Mouse (Mus musculus) intestine, postnatal 0 days (tissue): ENCODE measurements at regions not wholly inside any gene's neighbourhood (a gene's known extent, or its start where the extent isn't known, plus 50 kb on each side); places are given as distances from the start of the nearest gene placed in this dataset.

ENCODE experiments used
- ATAC-seq: fragments of 200-750 bp; cut with Nextera tagmentation; 2 replicates; pipeline ENCODE4 v1.8.0; 2017; ENCODE audit warnings: mild to moderate bottlenecking, moderate TSS enrichment, moderate library complexity
- H3K27ac ChIP-seq: fragments of 300-500 bp; sonication (generic); 2 replicates; pipeline ENCODE4 v1.5.1; 2014; ENCODE audit warnings: mild to moderate bottlenecking, low read depth, low read length, moderate library complexity
- H3K27me3 ChIP-seq: fragments of 300-500 bp; sonication (generic); replicated peaks from 2 replicates; pipeline ENCODE4 v1.6.1; 2014; ENCODE audit warnings: low read length, mixed read lengths; ENCODE audit not compliant: control insufficient read depth, insufficient read depth
- H3K36me3 ChIP-seq: fragments of 300-500 bp; sonication (generic); 2 replicates; pipeline ENCODE4 v1.6.1; 2014; ENCODE audit warnings: mild to moderate bottlenecking, moderate library complexity; ENCODE audit not compliant: control insufficient read depth, insufficient read depth
- H3K4me1 ChIP-seq: fragments of 300-500 bp; sonication (generic); replicated peaks from 2 replicates; pipeline ENCODE4 v1.6.1; 2014; ENCODE audit warnings: antibody characterized with exemption, low read length, mixed read lengths; ENCODE audit not compliant: control insufficient read depth, insufficient read depth
- H3K4me2 ChIP-seq: fragments of 300-500 bp; sonication (generic); replicated peaks from 2 replicates; pipeline ENCODE4 v1.6.1; 2014; ENCODE audit warnings: low read depth, mild to moderate bottlenecking, moderate library complexity
- H3K4me3 ChIP-seq: fragments of 300-500 bp; sonication (generic); 2 replicates; pipeline ENCODE4 v1.5.1; 2014; ENCODE audit warnings: low read depth, low read length
- H3K9ac ChIP-seq: fragments of 300-500 bp; sonication (generic); 2 replicates; pipeline ENCODE4 v1.6.1; 2014; ENCODE audit warnings: mild to moderate bottlenecking, low read depth, low read length
- H3K9me3 ChIP-seq: fragments of 300-500 bp; sonication (generic); 2 replicates; pipeline ENCODE4 v1.6.1; 2016; ENCODE audit warnings: mixed run types; ENCODE audit not compliant: control insufficient read depth
- CTCF ChIP-seq: sonication (generic); IDR thresholded peaks from 2 replicates; pipeline ENCODE4 v1.5.1; 2016; ENCODE audit warnings: low read depth, mild to moderate bottlenecking, control low read depth, antibody characterized with exemption, moderate library complexity
- WGBS: fragments of 180-500 bp; shearing (Covaris S2); extraction: QIAGEN DNeasy Blood & Tissue Kit; methylation state at CpG from one replicate; pipeline ENCODE4 v1.1.7; 2014; 5-methylcytosine and 5-hydroxymethylcytosine counted together

GRCm38 (mm10) chr5:74857161-74857560 lies 154.4 kb upstream of the Lnx1 start:
- Histone ChIP-seq H3K9ac (no peak overlapping the region), H3K9me3 (no peaks in the 10 kb centered on the region), H3K36me3 (no peaks in the 10 kb centered on the region), H3K27me3 (no peaks in the 10 kb centered on the region), H3K4me3 (no peak overlapping the region), H3K27ac (no peak overlapping the region), H3K4me1 (no peaks in the 10 kb centered on the region), H3K4me2 (no peak overlapping the region)
- no peak for TF ChIP-seq CTCF
- no peak for ATAC-seq
- WGBS, result 90% methylated on average over 11 of the region's 11 CpGs

- Histone ChIP-seq H3K27me3 (no peaks in the 10 kb centered on the region), H3K36me3 (no peaks in the 10 kb centered on the region), H3K4me2 (no peak overlapping the region), H3K4me1 (no peaks in the 10 kb centered on the region), H3K27ac (no peak overlapping the region), H3K4me3 (no peak overlapping the region), H3K9ac (no peak overlapping the region), H3K9me3 (no peaks in the 10 kb centered on the region)
- no peak for TF ChIP-seq CTCF
- no peak for ATAC-seq
- 43% methylated on average over 6 of the region's 6 CpGs for WGBS
Observed at GRCm38 (mm10) chr5:74847824-74848223, 145.1 kb upstream of the Lnx1 start.

DNA sequence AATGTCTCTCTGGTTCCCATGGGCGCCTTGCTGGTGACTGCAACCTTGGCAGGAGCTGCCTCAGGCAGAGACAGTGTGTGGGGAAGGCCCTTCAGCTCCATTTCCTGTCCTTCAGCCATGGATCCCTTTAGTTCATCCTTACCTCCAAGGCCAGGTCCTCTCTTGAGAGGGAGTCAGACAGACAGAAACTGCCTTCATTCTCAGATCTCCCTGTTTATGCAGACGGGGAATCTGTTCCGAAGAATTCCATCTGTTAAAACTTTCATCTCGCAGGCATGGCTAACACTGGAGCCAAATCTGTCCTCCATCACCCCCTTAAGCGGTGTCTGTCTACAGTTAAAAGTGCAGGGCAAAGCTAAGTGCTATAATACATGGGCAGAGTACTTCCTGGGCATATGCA lies 144.0 kb upstream of the Lnx1 start:
- Histone ChIP-seq H3K27me3 (no peaks in the 10 kb centered on the region), H3K4me3 (no peak overlapping the region), H3K4me1 (no peaks in the 10 kb centered on the region), H3K9me3 (no peaks in the 10 kb centered on the region), H3K4me2 (no peak overlapping the region), H3K9ac (no peak overlapping the region), H3K36me3 (no peaks in the 10 kb centered on the region), H3K27ac (no peak overlapping the region)
- WGBS, result 68% methylated on average over 5 of the region's 5 CpGs
- ATAC-seq, result no peak
- no peak for TF ChIP-seq CTCF

DNA sequence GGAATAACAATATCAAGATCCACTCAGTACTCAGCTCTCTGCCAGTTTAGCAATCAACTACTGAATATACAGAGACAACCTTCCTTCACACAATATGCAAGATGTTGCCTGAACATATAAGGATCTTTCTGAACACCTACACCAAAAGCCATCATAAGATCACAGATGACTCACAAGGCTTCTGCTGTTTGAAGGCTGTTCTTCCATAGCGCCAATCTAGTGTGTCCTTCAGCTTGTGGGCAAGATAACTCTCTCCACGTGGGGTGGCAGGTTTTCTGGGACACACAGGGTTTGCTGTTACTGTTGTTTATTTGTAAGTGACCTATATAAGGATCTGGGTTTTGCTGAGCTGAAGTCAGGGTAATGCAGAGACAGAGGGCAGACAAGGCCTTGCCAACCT lies 131.7 kb upstream of the Lnx1 start:
- Histone ChIP-seq H3K9me3 (no peaks in the 10 kb centered on the region), H3K4me2 (no peak overlapping the region), H3K4me1 (no peaks in the 10 kb centered on the region), H3K9ac (no peak overlapping the region), H3K27ac (no peak overlapping the region), H3K36me3 (no peaks in the 10 kb centered on the region), H3K27me3 (no peaks in the 10 kb centered on the region), H3K4me3 (no peak overlapping the region)
- TF ChIP-seq CTCF, result no peak
- WGBS, result 60% methylated on average over 2 of the region's 2 CpGs
- no peak for ATAC-seq

- Histone ChIP-seq H3K9ac (no peak overlapping the region), H3K36me3 (no peaks in the 10 kb centered on the region), H3K27ac (no peak overlapping the region), H3K4me1 (no peaks in the 10 kb centered on the region), H3K9me3 (no peaks in the 10 kb centered on the region), H3K4me2 (no peak overlapping the region), H3K27me3 (no peaks in the 10 kb centered on the region), H3K4me3 (no peak overlapping the region)
- WGBS, result 45% methylated on average over 4 of the region's 4 CpGs
- no peak for ATAC-seq
- TF ChIP-seq CTCF, result no peak
Observed at GRCm38 (mm10) chr5:74833887-74834286, 131.2 kb upstream of the Lnx1 start.

DNA sequence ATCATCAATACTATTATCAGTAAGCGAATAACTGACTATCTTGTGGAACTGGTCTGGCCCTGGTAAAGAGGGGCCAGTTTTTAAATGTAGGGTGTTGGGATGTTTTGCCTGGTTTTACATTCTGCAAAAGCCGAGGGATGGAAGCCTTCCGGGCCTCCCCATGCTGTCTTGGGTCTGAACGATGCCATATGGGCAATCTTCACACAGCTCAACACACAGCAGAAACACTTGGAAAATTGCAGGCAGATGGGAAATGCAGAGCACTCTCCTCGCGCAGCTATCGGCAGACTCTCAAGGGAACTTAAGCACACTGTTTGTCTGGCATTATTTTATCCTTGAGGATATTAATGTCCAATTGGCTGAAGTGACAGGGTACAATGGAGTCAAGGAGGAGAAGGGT lies 129.3 kb upstream of the Lnx1 start:
- H3K4me2 ChIP-seq, result no peak overlapping the region
- H3K9me3 ChIP-seq, result no peaks in the 10 kb centered on the region
- 82% methylated on average over 7 of the region's 7 CpGs for WGBS
- no peak for ATAC-seq
- no peaks in the 10 kb centered on the region for H3K4me1 ChIP-seq
- no peak for TF ChIP-seq CTCF
- H3K27ac ChIP-seq, result no peak overlapping the region
- H3K4me3 ChIP-seq, result no peak overlapping the region
- no peak overlapping the region for H3K9ac ChIP-seq
- H3K27me3 ChIP-seq, result no peaks in the 10 kb centered on the region
- no peaks in the 10 kb centered on the region for H3K36me3 ChIP-seq

- Histone ChIP-seq H3K9me3 (no peaks in the 10 kb centered on the region), H3K9ac (no peak overlapping the region), H3K36me3 (no peaks in the 10 kb centered on the region), H3K27ac (no peak overlapping the region), H3K4me1 (no peaks in the 10 kb centered on the region), H3K4me3 (no peak overlapping the region), H3K4me2 (no peak overlapping the region), H3K27me3 (no peaks in the 10 kb centered on the region)
- ATAC-seq, result no peak
- TF ChIP-seq CTCF, result no peak
- 68% methylated on average over 5 of the region's 5 CpGs for WGBS
Observed at GRCm38 (mm10) chr5:74830646-74831045, 127.9 kb upstream of the Lnx1 start.
